Mouse (Mus musculus) urinary bladder, postnatal 25 days (tissue): ENCODE measurements around the gene Auts2.

ENCODE experiments used
- DNase-seq: peaks from one replicate; pipeline ENCODE4 v3.0.0; 2022; ENCODE audit warnings: low spot score

Gene Auts2

DNA sequence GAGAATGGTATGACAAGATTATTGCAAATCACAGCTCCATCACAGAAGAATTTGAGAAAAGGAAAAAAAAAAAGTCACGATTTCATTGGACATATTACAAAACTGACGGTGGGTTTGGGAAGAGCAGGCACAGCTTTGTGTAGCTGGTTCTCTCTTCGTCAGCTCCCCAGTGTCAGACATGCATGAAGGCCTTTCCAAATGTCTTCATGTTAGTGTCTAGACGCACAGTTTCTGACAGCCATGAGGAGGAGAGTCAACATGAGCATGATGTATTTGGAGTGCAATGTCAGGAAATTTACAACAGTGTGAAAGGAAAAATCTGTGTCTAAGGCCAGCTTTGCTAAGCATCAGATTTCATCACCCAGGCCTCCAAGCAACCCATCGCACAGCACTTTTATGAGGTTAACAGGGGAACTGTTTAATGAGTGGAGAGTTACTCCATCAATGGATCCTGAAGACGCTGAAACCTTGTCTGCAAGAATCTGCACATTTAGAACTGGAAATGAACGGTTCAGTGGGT is 534.4 kb downstream of the Auts2 start:
- no peak for DNase-seq

DNA sequence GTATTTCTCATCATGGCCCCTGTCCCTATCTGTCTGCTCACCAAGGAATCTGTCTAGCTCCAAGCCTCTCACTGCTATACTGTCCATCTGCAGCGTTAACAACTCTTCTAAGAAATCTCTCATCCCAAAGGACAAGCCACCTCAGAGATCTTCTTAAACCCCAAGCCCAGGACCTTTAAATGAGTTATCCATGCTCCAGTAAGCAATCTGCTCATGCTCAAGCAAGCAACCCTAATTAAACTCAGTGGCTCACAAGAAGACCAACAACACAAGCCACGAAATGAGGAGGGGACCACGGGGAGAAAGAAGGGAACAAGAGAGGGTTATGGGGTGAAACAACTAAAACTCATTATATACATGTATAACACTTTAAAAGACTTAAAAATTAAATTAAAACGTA is 535.2 kb downstream of the Auts2 start:
- no peak for DNase-seq

DNA sequence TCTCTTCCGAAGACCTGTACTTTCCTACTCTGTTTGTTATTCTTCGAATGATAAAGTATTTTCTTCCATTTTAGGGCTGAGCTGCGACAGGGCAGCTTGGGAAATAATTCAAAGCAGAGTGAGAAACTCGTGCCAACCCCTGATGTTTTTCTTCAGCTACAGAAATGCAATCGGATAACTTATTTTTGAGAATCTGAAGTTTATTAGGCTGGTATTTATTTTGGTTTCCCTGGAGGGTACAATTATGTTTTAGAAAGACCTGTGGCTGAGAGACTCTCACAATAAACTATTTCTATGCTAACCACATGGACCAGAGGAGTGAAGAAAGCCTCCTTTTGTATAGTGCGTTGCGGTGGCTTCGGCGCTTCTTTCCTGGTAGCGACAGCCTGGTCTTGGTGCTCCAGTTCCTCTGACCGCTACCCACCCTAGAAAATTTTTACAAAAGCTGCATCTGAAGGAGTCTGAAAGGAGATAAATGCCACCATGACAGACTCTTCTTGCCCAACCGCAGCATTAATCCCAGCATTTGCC is 550.4 kb downstream of the Auts2 start:
- DNase-seq = no peak

DNA sequence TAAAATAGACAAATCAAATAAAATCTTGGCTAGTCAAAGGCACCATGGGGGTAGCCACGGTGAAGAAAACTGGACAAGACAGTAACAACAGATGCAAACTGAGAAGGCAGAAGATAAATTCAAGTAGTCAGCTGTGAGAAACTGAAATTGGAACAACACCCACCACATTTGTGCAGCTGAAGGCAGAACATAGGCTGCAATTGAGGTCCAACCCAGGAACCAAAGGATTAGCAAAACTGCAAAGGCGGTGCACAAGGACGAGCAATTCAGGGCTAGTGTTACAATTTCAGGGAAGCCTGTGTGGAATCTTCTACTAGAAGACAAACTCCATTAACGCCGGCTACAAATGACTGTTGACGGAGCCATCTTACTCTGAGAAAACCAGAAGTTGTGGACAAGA is 550.9 kb downstream of the Auts2 start:
- no peak for DNase-seq

DNA sequence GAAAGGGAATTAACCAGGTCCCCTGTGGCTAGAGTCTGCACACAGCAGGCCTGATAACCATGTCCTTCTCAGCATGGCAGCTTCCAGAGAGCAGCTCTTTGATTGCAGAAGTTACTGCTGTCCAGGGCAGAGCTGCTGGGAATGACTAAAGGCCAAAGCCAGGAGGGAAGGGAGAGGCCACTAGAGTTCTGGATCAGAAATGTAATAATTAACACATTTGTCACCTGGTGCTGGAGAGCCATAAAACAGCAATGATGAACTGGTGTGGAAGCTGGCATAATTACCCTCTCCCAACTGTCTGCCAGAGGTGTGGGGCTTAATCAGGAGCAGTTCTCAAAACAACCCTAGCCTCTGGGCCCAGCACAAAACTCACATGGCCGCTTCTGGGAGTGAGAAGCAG is 552.6 kb downstream of the Auts2 start:
- DNase-seq = no peak

DNA sequence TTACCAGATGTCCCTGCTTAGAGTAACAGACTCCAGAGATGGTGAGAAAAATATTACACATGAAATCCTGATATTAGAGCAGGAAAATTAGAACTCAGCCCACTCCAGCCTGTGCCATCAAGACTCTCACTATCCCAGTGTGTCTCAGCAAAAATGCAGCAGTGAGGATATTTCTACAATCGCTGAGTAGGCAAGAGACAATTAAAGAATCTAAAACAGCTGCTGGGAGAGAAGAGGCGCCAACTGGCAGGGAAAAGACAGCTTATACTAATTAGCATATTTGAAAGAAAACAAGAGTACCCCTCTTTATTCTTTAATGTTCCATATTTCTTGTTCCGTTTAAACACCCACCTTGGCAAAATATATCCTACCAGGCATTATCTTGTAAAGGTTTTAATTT is 561.7 kb downstream of the Auts2 start:
- DNase-seq = no peak

DNA sequence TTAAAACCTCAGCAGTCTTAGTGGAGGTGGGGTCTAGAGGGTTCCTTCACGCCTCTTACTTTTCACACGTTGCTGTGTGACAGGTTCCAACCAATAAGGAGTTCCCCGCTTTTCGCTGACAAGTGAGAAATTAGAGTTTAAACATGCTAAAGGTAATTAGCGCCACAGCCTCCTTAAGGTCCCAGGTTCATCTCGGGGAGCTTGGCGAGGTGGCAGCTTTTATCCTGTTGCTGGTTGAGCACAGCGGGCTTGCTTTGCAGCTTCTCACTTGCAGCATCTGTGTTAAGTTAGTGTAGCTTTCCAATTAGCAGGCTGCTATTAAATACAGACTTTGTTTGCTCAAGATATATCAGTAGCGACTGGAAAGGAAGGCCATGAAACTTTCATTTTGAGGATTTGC is 564.2 kb downstream of the Auts2 start:
- DNase-seq = no peak

DNA sequence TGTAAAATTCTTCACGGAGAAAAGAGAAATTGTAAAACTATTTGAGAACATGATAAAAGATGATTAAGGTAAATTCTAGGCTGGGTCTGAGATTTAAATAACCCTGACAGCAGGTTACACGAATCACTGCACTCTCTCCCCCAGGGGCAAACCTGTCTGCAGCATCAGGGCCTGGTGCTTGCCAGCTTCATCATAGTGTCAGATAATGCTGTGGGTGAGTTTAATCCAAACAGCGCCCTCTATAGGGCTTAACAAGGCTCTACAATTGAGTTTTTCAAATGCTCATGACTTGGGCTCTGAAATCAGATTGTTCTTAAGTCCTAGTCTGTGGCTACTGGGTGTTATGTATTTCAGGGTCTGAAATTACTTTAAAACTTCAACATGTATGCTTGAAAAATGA is 565.6 kb downstream of the Auts2 start:
- no peak for DNase-seq

DNA sequence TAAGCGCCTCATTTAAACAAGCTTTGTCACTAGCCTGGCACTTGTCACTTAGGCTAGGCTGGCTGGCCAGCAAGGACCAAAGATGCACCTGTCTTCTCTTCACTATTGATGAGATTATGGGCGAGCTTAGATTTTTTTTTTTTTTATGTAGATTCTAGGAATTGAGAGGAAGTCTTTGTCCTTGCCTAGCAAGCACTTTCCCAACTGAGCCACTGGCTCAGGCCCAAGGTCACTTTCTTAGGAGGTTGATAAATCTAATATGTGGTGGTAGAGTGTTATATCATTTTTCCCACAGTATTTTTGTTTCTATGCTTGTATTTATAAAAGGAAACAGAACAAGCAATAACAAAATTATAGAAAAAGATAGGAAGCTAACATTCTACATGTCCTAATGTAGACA is 571.2 kb downstream of the Auts2 start:
- no peak for DNase-seq

DNA sequence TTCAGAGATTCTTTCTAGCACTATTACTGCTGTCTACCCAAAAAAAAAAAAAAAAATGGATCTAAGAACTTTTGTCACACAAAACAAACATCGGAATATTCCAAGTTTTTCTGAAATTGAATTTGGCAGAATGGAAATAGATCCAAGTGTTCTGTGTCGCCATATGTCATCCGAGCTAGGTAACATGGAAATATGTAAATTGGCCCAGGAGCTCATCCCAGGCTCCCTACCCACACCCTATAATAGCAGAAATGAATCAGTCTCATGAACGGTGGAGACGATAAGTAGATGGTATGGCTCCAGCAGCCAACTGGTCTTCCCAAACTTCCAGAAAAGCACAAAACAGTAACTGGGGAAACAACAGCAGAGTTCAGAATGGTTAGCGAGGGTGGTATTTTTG is 577.6 kb downstream of the Auts2 start:
- no peak for DNase-seq

DNA sequence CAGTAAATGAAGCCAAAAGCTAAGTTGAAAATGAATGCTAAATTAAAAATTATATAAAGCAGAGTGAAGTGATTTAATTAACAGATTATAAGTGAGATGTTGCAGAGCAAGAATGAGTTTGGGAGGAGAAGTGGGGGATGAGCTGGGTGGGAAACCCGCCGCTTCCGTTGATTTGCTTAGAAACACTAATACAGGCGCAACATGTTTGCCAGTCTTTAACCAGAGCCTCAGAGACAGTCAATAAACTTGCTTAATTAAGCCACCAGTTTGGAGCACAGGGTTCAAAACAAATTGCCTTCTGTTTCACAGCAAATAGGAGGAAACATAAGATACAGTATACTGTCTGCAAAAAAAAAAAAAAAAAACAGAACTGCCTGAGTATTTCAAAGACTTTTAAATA is 579.6 kb downstream of the Auts2 start:
- no peak for DNase-seq

DNA sequence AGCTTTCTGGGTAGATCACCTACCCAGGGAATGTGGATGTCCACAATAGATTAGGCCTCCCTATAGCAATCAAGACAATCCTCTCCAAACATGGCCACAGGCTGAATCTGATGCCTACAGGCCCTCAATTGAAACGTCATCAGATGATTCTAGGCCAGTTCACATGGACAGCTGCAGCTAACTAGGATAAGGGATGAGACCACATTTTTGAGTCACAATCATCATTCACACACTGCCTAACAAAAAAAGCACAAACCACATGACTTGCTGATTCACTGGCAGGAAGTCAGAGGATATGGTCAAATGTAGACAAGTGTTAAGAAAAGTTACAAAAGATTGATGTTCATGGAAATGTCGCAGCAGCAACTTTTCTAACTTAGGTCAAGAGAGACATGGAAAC is 581.3 kb downstream of the Auts2 start:
- DNase-seq = no peak

DNA sequence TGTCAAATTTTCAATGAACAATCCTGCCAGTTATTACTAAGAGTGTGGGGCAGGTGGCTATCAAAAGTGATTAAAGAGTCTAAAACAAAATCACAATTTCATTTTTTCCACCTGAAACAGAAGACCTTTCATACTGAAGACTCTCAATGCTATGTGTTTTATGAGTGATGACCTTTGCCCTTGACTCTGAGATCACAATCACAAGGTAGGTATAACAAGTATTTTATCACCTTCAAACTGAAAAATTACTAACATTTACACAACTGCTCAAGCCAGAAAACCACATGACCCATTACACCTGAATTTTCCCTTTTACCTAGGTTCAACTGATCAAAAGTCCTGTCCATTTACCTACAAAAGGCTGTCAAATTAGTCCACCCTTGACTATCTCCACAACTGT is 582.7 kb downstream of the Auts2 start:
- no peak for DNase-seq

DNA sequence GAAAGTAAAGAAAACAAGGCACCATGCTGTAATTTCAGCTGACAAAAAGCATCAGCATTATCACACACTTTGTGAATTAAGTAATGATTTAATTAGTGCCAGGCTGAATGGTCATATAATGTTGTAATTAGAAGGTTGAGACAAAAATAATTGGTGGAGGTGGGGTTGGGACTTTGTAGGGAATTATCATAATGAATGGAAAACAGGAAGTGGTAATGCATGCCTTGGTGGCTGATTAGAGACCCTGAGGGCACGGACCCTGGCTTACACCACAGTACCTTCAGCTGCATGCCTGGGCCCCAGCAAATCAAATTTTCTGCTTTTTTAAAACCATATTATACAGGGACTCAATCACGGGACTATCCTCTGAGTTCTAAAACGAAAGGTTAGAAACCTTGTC is 586.1 kb downstream of the Auts2 start:
- no peak for DNase-seq

DNA sequence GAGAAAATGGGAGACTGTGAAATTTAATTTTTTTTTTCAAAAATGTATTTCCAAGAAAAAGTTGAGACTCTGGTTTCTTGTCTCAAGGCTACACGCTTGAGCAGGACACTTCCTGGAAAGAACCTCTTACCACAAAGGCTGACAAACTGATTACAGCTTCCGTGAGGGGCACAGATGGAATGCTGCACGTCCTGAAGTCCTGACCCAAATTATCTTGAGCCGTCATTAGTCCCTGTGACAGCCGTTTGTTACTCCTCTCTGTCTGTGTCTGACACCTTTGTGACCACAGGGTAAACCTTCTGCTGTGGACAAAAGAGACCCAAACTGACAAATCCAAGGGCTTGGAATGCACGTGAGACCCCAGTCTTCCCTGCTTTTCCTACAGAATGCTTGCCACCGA is 587.1 kb downstream of the Auts2 start:
- DNase-seq = no peak

DNA sequence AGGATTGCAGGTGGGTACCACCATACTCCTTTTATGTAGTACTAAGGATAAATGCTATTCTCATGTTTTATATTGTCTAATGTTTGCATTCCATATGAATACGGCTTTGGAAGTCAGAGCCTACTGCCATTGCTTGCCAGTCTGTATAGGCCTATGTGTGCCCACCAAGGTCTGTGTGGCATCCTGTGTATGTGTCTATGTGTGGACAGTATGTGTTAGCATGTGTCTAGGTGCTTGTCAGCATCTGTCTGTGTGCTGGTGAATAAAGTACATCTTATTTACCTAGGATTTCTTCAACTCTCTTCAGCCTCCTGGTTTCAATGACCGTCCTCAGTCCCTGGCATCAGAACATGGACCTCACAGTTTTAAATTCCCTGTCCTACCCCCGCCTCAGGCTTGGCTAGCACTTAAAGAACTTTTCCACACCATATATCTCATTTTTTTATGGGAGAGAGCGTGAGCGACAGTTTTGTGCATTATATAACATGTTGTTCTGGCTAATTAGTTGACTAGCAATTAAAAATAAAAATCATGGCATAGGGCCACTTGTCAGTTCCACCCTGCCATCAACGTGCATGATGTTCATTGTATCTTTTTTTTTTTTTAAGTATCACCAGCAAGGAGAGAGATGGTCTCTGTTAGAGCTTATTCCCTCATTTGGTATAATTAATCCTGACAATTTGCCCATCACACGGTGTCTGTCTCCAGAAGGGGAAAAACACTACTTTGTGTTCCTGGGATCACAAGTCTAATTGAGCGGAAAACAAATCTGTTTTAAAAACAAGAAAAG is 587.7 kb downstream of the Auts2 start:
- DNase-seq = no peak

DNA sequence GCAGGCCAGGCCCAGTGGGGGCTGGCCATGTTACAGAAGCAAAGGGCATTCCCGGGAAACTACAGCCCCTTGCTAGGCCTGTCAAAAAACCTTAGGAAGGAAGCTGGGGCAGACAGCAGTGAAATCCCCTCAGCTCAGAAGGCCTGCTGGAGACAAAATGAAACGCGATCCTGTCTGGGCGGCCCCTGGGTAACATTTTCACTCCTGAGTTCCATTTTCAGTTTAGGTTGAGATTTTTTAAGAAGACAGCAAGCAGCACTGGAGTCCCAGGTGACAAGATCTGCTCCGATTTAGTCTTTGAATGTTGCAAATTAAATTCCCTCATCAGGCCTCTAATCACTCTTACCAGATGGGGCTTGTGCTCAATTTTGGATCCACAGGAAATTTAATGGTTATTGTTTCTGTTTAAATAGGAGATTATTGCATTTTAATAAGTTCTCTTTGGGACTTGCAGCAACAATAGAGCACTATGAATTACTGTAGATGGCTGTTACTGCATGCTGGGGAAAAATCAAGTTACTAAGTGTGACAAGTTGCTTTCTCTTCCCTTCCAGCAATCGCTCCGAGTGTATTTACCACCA is 594.5 kb downstream of the Auts2 start:
- no peak for DNase-seq

DNA sequence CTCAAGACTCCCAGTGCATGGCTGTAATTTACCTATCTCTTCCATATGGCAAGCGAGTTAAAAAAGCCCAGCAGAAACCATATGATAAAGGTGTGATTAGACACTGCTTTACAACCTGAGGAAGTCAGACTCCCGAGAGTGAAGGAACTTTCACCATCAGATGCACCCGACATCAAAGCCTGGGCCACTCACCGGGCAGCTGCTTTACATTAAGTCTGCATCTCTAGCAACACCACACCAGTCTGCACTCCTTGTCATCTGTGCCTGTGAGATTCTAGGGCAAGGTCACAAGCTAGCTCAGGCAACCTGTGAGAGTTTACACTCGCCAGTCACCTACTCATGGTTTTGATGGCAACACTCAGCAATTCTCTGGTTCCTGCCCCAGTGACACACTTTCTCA is 596.3 kb downstream of the Auts2 start:
- DNase-seq = no peak

DNA sequence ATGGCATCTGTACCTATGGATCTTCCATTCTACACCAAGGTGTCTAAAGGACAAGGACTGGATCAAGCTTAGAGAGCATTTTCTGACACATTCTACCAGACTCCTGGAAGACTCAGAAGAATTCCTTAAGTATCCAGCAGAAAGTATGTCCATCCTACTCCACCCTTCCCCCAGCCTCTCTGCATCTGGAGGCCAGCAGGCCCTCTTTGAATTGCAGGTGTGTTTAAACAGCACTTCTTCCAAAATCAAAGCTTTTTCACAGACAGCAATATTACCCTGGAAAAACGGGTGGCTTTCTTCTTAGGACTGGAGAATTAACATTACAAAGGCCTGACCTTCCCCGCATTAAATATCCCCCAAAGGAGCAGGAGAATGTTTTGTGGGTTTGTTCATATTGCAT is 598.4 kb downstream of the Auts2 start:
- DNase-seq = no peak

DNA sequence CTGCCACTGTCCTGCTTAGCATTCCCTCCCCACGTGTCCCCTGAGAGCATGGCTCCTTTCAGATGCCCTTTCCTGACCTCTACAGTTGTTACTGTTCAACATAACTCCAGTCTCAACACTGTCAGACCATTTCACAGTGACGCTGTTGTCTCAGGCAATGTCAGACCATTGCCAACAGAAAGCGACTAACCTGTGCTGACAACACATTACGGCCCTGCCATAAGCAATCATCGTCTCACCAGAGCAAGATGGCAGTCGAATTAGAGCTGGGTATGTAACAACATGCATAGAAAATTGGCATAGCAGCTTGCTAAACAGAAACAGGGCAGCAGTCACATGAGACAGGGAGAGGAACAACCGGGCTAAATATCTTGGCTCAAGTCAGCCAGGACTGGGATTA is 614.4 kb downstream of the Auts2 start:
- DNase-seq = no peak

DNA sequence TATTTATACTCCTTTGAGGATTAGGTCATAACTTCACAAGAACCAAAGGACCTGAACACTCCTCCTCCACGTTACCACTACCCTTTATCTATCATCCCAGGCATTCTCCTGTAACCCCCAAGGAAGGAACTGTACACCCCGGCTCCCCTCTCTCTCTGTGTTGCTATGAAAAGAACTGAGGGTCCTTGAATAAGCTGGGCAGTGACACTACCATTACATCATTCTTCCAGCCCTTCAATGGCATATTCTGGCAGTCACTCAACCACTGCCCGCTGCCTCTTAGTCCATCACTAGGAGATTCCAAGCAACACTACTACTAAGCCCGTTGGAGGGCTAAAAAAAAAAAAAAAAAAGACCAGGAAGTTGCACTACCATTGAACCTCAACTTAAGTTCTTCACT is 620.4 kb downstream of the Auts2 start:
- no peak for DNase-seq

DNA sequence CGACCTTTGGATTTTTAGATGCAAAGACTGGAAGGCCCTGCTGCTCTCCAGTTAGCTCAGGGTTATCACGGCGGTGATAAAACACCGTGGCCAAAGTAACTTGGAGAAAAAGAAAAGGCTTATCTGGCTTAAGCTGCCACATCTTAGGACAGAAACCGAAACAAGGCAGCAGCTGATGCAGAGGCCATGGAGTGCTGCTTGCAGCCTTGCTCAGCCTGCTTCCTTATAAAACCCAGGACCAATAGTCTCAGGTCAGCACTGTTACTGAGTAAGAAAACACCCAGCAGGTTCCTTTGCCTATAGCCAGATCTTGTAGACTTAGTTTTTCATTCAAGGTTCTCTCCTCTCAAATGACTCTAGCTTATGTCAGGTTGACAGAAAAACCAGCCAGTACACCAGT is 621.0 kb downstream of the Auts2 start:
- DNase-seq = no peak

DNA sequence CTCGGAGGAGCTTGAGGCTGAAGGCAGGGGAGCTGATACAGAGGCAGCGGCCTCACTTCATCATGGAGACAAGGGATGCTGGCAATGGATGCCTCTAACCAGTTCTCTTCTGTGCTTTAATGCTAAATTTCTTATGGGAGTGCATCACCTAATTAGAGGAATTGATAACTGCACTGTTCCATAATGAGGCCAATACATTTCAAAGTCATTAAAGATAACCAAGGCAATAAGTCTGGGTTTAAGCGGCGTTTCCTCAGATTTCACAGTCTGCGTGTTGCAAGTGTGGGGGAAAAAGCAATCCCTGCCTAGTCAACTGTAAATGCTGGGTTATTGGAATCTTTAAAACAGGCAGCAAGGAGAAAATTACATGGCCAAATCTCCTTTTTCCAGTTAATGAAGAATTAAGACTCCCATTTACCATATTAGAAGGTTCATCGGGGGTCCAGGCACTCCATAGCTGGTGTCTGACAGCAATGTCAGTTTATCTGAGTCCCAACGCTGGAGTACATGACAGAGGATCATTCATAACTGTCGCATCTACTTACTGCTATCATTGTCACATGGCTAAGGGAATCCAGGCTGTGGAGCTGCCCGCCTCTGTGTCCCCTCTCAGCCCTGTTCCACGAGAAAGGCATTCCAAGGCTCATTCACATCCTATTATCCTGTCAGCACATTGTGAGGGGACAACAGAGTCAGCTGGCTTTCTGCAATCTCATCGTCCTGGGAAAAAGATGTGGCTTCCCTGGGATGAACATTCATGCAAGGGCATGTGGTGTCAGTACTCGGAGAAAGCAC is 623.0 kb downstream of the Auts2 start:
- DNase-seq = no peak
